Comparison of ENCODE assay signal across 9 mouse cellular contexts in the genomic region with DNA sequence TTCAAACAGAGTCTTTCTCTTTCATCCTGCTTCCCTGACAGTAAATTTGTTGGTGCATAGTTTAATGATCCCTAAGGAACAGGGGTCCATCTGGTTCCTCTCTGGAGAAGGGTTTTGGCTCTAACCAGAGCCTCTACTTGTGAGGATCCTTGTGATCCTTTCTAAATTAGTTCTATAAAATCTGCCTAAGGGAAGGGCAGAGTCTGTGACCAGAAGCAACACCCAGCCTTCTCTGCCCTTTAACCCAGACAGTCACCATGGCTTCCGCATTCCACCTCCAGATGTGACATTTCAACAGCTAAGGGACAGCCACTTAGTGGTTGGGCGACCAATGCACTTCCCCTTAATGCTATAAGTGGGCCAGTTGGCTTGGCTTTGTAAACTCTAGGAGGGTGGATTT. TPM values are rescaled to one million over a fixed set of nuclear protein-coding genes. Genes with fewer than 3 reads are reported as not detected.
A peak's percentile ranks its signal among the peaks of the same experiment; 100 is the strongest.
DNase-seq lines count a peak whose midpoint lies in the region; ATAC-seq and TF ChIP-seq lines count a peak whose summit lies in the region.
"Had no signal": no experiment of that assay in that cellular context is flagged by ENCODE, and none has a peak within 500 bp of the region (broad histone marks: within the 10 kb centered on the region; RNA-seq: fewer than 3 reads in every experiment).

No protein-coding gene starts in this region.

- no peaks in the 10 kb centered on the region for H3K27me3 ChIP-seq in spleen, adult 2 months (ENCODE audit: control insufficient read depth, insufficient read depth, low read length)
- no peaks in the 10 kb centered on the region for H3K27me3 ChIP-seq in lung, embryonic 14.5 days (ENCODE audit: insufficient read depth, low read length)

- H3K27ac ChIP-seq in spleen, adult 2 months (ENCODE audit: insufficient read depth, low read length), result peak overlapping the region; percentile 48; the same call in 1 of the 2 replicates
- H3K27ac ChIP-seq in lung, embryonic 14.5 days (ENCODE audit: low read depth), result peak overlapping the region; percentile 10; the same call in 1 of the 2 replicates

- H3K4me1 ChIP-seq in spleen, adult 2 months (ENCODE audit: control insufficient read depth, insufficient read depth, insufficient read length), result peaks cover 17% of the 10 kb centered on the region
- H3K4me1 ChIP-seq in lung, embryonic 14.5 days (ENCODE audit: insufficient read depth), result 0 out of 2 replicates have a peak, but pooled peaks cover 4% of the 10 kb centered on the region

- no peak for TF ChIP-seq CTCF in spleen, adult 2 months (IDR thresholded peaks at IDR 0.05; ENCODE audit: extremely low read depth, insufficient read depth, insufficient read length, insufficient replicate concordance)
- no peak for TF ChIP-seq CTCF in lung, embryonic 14.5 days (IDR thresholded peaks at IDR 0.05; ENCODE audit: low read depth)

- peak in 1 of 2 experiments; percentile 53 for DNase-seq in spleen, adult 2 months (ENCODE audit: low read depth in 1 of 2, low spot score in 2 of 2)
- no peak for DNase-seq in spleen, adult 12 weeks (ENCODE audit: low spot score)
- DNase-seq in heart, postnatal 4 days, result peak; percentile 58
- DNase-seq in lung, embryonic 14.5 days, result peak; percentile 68
- peak; percentile 36 for DNase-seq in yolk sac, embryonic 10.5 days (ENCODE audit: low spot score)
- DNase-seq in cerebellum, postnatal 4 days (ENCODE audit: low spot score in 2 of 2), result no peak
- DNase-seq in layer of hippocampus, postnatal 25 days (ENCODE audit: extremely low spot score in 1 of 2, low spot score in 1 of 2), result no peak
- DNase-seq in T-cell, adult 2 months (ENCODE audit: low spot score), result no peak
- DNase-seq: gastrocnemius, postnatal 14 days had no signal

- no peak overlapping the region for H3K9ac ChIP-seq in lung, embryonic 14.5 days

- H3K9me3 ChIP-seq in lung, embryonic 14.5 days (ENCODE audit: low read depth, low read length), result no peaks in the 10 kb centered on the region

- H3K36me3 ChIP-seq in spleen, adult 2 months (ENCODE audit: control insufficient read depth, insufficient read depth, low read length), result peaks cover 9% of the 10 kb centered on the region; the same call in 1 of the 2 replicates
- H3K36me3 ChIP-seq in lung, embryonic 14.5 days (ENCODE audit: insufficient read depth), result no peaks in the 10 kb centered on the region

- no peak overlapping the region for H3K4me3 ChIP-seq in spleen, adult 2 months (ENCODE audit: extremely low read depth, insufficient read depth, insufficient read length)
- H3K4me3 ChIP-seq in lung, embryonic 14.5 days (ENCODE audit: low read depth, low read length), result no peak overlapping the region

- no peak for ATAC-seq in lung, embryonic 14.5 days (ENCODE audit: insufficient read depth)

- H3K4me2 ChIP-seq in lung, embryonic 14.5 days, result no peak overlapping the region

- TF ChIP-seq POLR2A in spleen, adult 2 months (IDR thresholded peaks at IDR 0.05; ENCODE audit: low read depth, low read length), result no peak

- 32% methylated on average over 2 of the region's 2 CpGs for WGBS in spleen, adult 2 months
- WGBS in lung, embryonic 14.5 days, result 56% methylated on average over 2 of the region's 2 CpGs

RNA-seq across cellular contexts. Expression of gene Nedd9, which starts 20.1 kb away (rescaled TPM):
- 45.3 and 48.4 TPM in 2 replicates for polyA plus RNA-seq in spleen, adult 2 months (2012; rRNA removed)
- total RNA-seq in heart, postnatal 4 days (2021), result 10 to 100 TPM; 40.2 to 40.3 TPM
- polyA plus RNA-seq in lung, embryonic 14.5 days (2014; fragmentation: Nextera tagmentation; extraction: Ambion mirVana), result 86.5 and 89.4 TPM in 2 replicates
- 10 to 100 TPM; 13.4 to 14.8 TPM for total RNA-seq in layer of hippocampus, postnatal 25 days (2021)

Comparison
In these comparisons a context has a peak if more than half of its experiments do, and no peak if none do; other contexts are left out.
1. DNase-seq: peak in heart, postnatal 4 days (single experiment), lung, embryonic 14.5 days (single experiment) and yolk sac, embryonic 10.5 days (single experiment); none in spleen, adult 12 weeks (single experiment), cerebellum, postnatal 4 days (0 of 2), layer of hippocampus, postnatal 25 days (0 of 2) and T-cell, adult 2 months (single experiment).